Mouse (Mus musculus) layer of hippocampus, postnatal 10 days (tissue): ENCODE results near the gene Cel. TPM values are rescaled to one million over a fixed set of nuclear protein-coding genes. Genes with fewer than 3 reads are reported as not detected.

Experiments used
- DNase-seq, 2 experiments: peaks; one replicate each; pipeline ENCODE4 v3.0.0; 2021; ENCODE audit warnings: low spot score in 2 of 2
- long read RNA-seq: library from polyadenylated mRNA; stranded (forward); transcript quantifications from one replicate; pipeline ENCODE4 v2.0.0, GENCODE M21; 2023
- total RNA-seq, 2 experiments: library from RNA; stranded (reverse); gene quantifications; 2 replicates each; pipeline ENCODE4 v1.2.3; 2021

The Cel gene
- total RNA-seq: not detected
- long read RNA-seq: 0 reads

DNA sequence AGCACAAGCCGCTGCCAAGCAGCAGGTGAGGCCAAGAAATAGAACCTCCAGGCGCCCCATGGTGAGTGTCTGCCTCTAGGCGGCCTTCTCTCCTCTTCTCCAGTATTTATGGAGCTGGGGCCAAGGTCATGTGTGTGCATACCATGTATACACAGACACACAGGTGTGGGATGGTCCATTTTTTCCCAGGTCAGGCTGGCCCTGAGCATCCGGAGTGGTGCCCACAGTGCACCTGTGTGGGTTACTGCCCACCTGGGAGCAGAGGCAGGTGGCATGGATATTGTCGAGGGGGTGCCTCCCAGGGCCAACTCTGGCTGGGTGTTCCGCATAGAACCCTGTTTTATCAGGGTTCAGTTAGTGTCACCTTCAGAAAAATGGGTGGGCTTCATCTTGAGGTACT, at the start of gene Cel:
Gene Cel, minus strand, starts transcription at position 101 of the 400 bp plus-strand sequence.
- DNase-seq: no peak

GRCm38 (mm10) chr2:28612436-28613063, 49.3 kb upstream of the Cel start:
- DNase-seq: no peak

GRCm38 (mm10) chr2:28611407-28611787, 48.2 kb upstream of the Cel start:
- no peak for DNase-seq

DNA sequence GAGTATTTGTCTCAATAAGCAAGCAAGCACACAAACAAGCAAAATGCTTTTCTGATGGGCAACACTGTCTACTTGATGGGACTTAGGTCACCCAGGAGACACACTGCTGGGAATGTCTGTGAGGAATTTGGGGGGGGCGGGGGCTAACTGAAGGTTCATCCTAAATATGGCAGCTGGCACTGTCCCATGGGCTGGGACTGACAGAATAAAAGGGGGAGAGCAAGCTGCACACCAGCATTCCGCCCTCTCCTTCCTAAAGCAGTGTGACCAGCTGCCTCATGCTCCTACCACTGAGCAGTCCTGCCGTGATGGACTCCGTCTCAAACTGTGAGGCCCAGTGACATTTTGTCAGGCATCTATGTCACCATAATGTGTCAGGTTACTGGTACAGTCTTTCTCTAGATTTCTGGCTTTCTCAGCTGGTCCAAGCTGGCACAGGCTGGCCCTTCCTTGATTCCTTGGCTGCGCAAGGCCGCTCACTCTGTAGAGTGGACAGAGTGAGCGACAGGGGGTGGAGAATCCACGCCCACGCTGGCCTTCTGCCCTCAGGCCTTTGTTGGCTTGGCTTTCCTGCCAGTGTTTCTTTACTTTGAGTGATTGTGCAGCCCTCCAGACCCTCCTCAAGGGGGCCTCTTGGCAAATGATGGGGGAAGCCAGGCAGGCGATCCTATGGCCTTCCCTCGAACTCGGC, 47.7 kb upstream of the Cel start:
- no peak for DNase-seq

DNA sequence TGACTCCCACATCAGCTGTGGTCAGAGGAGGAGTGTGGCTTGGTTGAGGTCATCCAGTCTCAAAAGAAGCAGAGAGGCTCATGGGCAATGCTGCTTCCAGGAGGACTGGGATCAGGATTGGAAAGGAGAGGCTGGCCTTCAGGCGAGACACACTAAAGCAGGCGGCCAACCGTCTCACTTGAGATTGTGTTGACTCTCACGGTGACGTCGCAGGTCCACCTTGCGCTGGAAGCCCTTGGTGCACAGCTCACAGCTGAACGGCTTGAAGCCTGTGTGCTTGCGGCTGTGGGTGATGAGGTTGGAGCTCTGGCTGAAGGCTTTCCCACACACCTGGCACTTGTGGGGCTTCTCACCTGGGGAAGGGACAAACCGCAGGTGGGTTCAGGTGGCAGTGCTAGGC, 46.6 kb upstream of the Cel start:
- no peak for DNase-seq

GRCm38 (mm10) chr2:28607341-28608165, 44.4 kb upstream of the Cel start:
- DNase-seq: no peak

- no peak for DNase-seq
Measured at GRCm38 (mm10) chr2:28606601-28607340, 43.6 kb upstream of the Cel start.

DNA sequence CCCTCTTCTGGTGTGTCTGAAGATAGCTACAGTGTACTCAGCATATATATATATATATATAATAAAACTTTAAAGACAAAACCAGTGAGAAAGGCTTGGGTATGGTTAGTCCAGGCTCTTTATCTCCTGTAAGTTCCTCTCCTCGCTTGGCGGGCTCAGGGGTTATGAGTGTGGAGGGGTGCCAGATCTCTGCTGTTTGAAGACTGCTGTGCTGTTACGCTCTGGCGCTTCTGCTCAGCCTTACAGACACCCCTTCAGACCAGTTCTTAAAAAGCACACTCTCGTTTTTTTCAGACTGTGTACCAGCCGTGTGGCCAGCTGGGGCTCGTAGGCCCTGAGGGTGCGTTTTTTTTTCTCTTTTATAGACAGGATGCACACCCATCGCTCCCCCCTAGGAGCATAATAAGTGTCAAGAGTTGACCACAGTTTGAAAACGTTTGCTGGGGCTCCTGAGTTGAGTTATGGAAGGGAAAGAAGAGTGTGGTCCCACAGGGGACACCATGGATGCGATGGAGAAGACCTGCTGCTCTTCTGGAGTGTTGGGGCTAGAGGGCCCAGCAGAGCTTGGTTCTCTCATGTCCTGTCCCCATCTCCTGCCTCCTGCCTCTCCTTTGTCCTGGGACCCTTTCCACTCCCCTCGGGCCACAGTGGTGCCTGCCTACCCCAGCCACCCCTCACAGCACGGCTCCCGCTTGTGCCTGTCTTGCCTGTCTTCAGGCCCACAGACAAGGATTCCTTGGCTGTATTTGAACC, 42.8 kb upstream of the Cel start:
- no peak for DNase-seq

DNA sequence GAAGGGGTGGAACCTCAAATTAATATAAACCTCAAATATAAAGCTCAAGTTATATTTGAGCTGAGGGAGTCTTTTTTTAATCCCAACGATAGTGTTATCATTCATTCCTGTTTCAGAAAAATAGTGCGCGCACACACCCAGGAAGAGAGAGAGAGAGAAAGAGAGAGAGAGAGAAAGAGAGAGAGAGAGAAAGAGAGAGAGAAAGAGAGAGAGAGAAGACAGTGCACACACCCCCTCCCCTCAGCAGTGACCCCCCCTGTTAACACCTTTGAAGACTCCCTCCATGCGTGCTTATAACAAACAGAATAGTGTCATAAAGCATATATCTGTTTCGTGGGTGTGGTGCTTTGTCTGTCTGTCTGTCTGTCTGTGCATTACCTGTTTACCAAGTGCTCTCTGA, 40.3 kb upstream of the Cel start:
- DNase-seq: no peak

DNA sequence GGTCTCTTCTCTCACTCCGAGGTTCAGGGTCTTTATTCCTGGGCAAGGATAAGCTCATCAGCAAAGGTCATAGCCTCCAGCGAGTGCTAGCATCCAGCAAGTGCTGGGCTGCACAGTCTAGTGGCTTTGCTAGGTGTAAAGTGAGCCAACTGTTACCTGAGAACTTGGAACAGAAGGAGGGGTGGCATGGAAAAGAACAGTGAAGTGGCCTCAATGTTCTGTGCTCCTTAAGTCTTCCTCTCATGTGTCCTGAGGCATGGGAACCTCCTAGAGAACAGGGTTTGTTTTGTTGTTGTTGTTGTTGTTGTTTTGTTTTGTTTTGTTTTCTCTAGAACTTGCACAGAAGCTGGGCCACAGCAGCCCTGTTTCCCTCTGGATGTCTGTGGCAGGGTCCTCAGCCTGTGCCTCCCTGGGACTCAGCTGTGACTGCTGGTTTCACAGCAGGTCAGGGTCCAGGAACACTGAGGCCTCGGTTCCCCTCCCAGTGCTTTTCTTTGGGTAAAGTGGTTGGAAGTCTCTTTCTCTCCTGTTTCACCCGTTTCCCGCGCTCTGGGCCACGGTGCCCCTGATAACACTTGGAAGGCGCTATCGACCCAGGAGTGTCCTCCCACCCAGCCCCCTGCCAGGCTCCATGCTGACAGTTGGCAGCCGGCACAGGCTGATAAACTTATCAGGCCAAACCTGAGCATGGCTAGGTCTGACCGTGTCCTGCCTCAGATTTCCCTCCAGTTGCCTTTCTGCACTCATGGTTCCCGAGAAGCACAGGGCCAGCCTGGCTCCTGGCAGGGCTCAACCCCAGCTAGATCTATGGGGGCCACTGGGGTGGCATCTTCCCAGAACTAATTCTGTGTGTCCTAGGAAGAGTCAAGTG, 38.8 kb upstream of the Cel start:
- no peak for DNase-seq

DNA sequence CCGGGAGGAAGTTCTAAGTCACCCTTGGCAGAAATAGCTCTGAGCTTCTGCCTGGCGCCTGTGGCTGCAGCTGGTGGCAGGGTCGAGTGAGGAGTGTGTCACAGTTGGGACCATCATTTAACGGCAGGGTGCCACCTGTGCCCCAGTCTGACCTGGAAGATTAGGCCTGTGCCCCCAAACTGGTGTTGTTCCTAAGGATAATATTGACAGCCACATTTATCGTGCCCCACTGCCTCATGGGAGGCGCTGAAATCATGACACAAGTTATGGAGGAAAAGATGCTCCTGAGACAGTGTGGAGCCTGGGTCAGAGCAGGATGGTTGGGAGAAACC, 36.3 kb upstream of the Cel start:
- no peak for DNase-seq

- no peak for DNase-seq
Measured at GRCm38 (mm10) chr2:28598692-28599568, 35.7 kb upstream of the Cel start.

DNA sequence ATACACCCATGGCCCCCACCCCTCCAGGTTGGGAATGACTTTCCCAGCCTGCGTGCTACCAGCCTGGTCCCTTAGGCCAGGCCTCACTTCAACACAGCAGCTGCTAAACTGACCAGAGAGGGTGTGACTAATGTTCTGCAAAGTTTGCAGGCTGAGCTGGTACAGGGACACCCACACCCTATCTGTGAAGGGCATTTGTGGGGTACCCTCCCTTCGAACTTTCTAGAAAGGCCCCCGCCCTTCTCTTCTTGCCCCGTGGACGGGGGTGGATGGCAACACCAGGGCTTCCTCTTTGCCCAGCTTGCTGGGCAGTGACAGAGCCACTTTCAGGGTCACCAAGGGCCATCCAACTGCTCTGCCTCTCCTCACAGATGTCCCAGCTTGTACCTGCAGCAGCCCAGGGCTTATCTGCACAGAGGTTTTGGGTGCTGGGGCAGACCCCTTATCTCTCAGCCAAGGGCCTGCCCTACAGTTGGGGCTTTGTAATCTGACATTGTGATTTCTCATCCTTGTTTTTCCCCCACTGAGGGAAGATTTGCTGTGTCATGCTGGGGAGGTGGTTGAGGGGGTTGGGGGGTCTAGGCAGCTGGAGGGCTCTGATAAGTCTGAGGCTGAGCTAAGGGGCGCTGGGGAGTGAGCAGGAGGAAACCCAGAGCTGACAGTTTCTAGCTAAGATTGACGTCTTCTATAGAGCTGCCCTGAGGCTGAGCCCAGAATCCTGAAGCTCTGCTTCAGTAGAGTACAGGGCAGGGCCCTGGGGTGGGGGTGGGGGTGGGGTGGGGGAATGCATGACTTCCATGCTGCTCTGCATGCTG, 34.7 kb upstream of the Cel start:
- DNase-seq: no peak

GRCm38 (mm10) chr2:28596998-28597397, 33.8 kb upstream of the Cel start:
- DNase-seq: no peak

DNA sequence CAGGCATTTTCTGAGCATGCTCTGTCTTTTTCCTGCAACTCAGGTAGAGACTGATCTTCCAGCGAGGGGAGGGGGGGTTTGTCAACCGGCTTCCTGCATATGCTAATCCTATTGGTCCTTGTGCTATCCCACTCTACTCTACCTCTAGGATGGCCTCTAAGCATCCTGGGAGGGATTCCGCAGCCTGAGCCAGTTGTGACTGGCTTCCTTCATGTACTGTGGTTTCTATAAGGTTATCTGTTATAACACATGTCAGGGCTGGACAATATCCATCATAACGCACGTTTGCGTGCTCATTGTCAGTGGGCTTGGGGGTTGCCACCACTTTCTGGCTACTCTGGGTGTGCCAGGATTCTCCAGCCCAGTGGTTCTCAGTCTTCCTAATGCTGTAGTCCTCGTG, 32.8 kb upstream of the Cel start:
- no peak for DNase-seq

DNA sequence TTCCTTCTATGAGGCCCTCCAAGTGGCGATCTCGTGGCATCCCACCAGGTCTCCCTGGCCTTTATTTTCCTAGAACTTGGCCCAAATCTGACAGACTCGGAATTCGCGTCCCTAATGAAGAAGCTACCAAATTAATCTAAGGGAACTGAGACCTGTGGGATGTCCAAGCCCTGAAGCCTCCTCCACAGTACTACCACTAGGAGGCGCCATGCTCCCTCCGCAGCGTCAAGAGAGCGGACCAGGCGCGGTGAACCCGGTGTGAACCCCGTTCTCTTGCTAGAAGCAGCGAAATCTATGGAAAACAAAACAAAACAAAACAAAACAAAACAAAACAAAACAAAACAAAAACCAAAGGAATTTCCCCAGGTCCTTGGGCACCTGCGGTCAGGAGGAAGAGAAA, 29.6 kb upstream of the Cel start:
- peak; percentile 45 to 61 for DNase-seq

GRCm38 (mm10) chr2:28591479-28591878, 28.3 kb upstream of the Cel start:
- DNase-seq: no peak

GRCm38 (mm10) chr2:28588574-28588973, 25.4 kb upstream of the Cel start:
- DNase-seq: no peak
